20 mouse cellular contexts compared by ENCODE assay signal in genomic region chr2:92871093-92871686, GRCm38 (mm10). TPM values are rescaled to one million over a fixed set of nuclear protein-coding genes. Genes with fewer than 3 reads are reported as not detected.
DNase-seq lines count a peak whose midpoint lies in the region; ATAC-seq and TF ChIP-seq lines count a peak whose summit lies in the region.
"Had no signal": no experiment of that assay in that cellular context is flagged by ENCODE, and none has a peak within 500 bp of the region (broad histone marks: within the 10 kb centered on the region; RNA-seq: fewer than 3 reads in every experiment).

No protein-coding gene starts in this region.

- H3K4me2 ChIP-seq in embryonic facial prominence, embryonic 14.5 days (ENCODE audit: low read depth, low read length) = no peak overlapping the region
- no peak overlapping the region for H3K4me2 ChIP-seq in kidney, postnatal 0 days (ENCODE audit: low read length)
- H3K4me2 ChIP-seq in neural tube, embryonic 15.5 days = no peak overlapping the region
- H3K4me2 ChIP-seq in lung, postnatal 0 days (replicated peaks; ENCODE audit: low read depth, low read length) = no peak overlapping the region
- no peak overlapping the region for H3K4me2 ChIP-seq in kidney, embryonic 16.5 days (replicated peaks; ENCODE audit: low read depth, low read length)
- H3K4me2 ChIP-seq: embryonic facial prominence, embryonic 12.5 days; heart, embryonic 13.5 days had no signal

- no peak for TF ChIP-seq EP300 in lung, postnatal 0 days (IDR thresholded peaks at IDR 0.05)

- no peak overlapping the region for H3K4me3 ChIP-seq in embryonic facial prominence, embryonic 14.5 days (ENCODE audit: low read depth, low read length)
- no peak overlapping the region for H3K4me3 ChIP-seq in embryonic facial prominence, embryonic 10.5 days
- no peak overlapping the region for H3K4me3 ChIP-seq in kidney, postnatal 0 days (replicated peaks; ENCODE audit: low read depth, low read length)
- no peak overlapping the region for H3K4me3 ChIP-seq in neural tube, embryonic 15.5 days (replicated peaks)
- no peak overlapping the region for H3K4me3 ChIP-seq in lung, postnatal 0 days (ENCODE audit: low read depth, low read length)
- H3K4me3 ChIP-seq in kidney, embryonic 16.5 days (ENCODE audit: low read length) = no peak overlapping the region
- H3K4me3 ChIP-seq: embryonic facial prominence, embryonic 12.5 days; heart, embryonic 13.5 days had no signal

- no peak overlapping the region for H3K27ac ChIP-seq in embryonic facial prominence, embryonic 14.5 days (replicated peaks; ENCODE audit: low read depth, low read length)
- H3K27ac ChIP-seq in embryonic facial prominence, embryonic 10.5 days (replicated peaks) = no peak overlapping the region
- no peak overlapping the region for H3K27ac ChIP-seq in kidney, postnatal 0 days
- H3K27ac ChIP-seq in neural tube, embryonic 15.5 days (replicated peaks) = peak overlapping the region; percentile 28; the same call in 1 of the 2 replicates
- no peak overlapping the region for H3K27ac ChIP-seq in lung, postnatal 0 days (ENCODE audit: low read length)
- no peak overlapping the region for H3K27ac ChIP-seq in kidney, embryonic 16.5 days (ENCODE audit: low read length)
- H3K27ac ChIP-seq: embryonic facial prominence, embryonic 12.5 days; heart, embryonic 13.5 days; macrophage had no signal

- H3K4me1 ChIP-seq in embryonic facial prominence, embryonic 14.5 days (ENCODE audit: control insufficient read depth, insufficient read depth, low read length) = peaks cover 4% of the 10 kb centered on the region; the same call in 1 of the 2 replicates
- peaks cover 22% of the 10 kb centered on the region for H3K4me1 ChIP-seq in embryonic facial prominence, embryonic 10.5 days
- no peaks in the 10 kb centered on the region for H3K4me1 ChIP-seq in kidney, postnatal 0 days (replicated peaks; ENCODE audit: insufficient read depth, low read length)
- peaks cover 13% of the 10 kb centered on the region; the same call in 1 of the 2 replicates for H3K4me1 ChIP-seq in neural tube, embryonic 15.5 days
- no peaks in the 10 kb centered on the region for H3K4me1 ChIP-seq in lung, postnatal 0 days (ENCODE audit: insufficient read depth, low read depth, low read length)
- peaks cover 6% of the 10 kb centered on the region; the same call in 1 of the 2 replicates for H3K4me1 ChIP-seq in kidney, embryonic 16.5 days (ENCODE audit: insufficient read depth, low read length)

- no peak overlapping the region for H3K9ac ChIP-seq in embryonic facial prominence, embryonic 14.5 days (ENCODE audit: low read depth, low read length)
- H3K9ac ChIP-seq in kidney, postnatal 0 days (ENCODE audit: low read depth, low read length) = no peak overlapping the region
- H3K9ac ChIP-seq in neural tube, embryonic 15.5 days (replicated peaks) = no peak overlapping the region
- H3K9ac ChIP-seq in lung, postnatal 0 days (replicated peaks; ENCODE audit: low read depth) = no peak overlapping the region
- no peak overlapping the region for H3K9ac ChIP-seq in kidney, embryonic 16.5 days (replicated peaks; ENCODE audit: low read length)
- H3K9ac ChIP-seq: embryonic facial prominence, embryonic 12.5 days; heart, embryonic 13.5 days had no signal

- DNase-seq in embryonic facial prominence, embryonic 14.5 days (ENCODE audit: low spot score) = no peak
- no peak for DNase-seq in embryonic facial prominence, embryonic 10.5 days (ENCODE audit: low spot score)
- DNase-seq in kidney, postnatal 0 days (ENCODE audit: low spot score) = peak; percentile 16
- no peak for DNase-seq in kidney, adult 8-10 months
- DNase-seq in mesoderm, embryonic 11.5 days (ENCODE audit: low read depth, low spot score) = peak; percentile 42
- no peak for DNase-seq in lung, postnatal 0 days (ENCODE audit: low spot score)
- DNase-seq: adrenal gland, adult 2 months; cerebellum, postnatal 14 days; heart, postnatal 4 days; kidney, postnatal 25 days; lung, adult 18-20 months; retina, postnatal 1 day; thymus, postnatal 36 days had no signal

- no peaks in the 10 kb centered on the region for H3K9me3 ChIP-seq in embryonic facial prominence, embryonic 14.5 days (ENCODE audit: control insufficient read depth, low read length)
- no peaks in the 10 kb centered on the region for H3K9me3 ChIP-seq in embryonic facial prominence, embryonic 10.5 days
- H3K9me3 ChIP-seq in kidney, postnatal 0 days (replicated peaks; ENCODE audit: low read length) = no peaks in the 10 kb centered on the region
- no peaks in the 10 kb centered on the region for H3K9me3 ChIP-seq in neural tube, embryonic 15.5 days (replicated peaks)
- H3K9me3 ChIP-seq in lung, postnatal 0 days (ENCODE audit: low read length) = no peaks in the 10 kb centered on the region
- H3K9me3 ChIP-seq in kidney, embryonic 16.5 days (ENCODE audit: low read length) = no peaks in the 10 kb centered on the region
- H3K9me3 ChIP-seq: embryonic facial prominence, embryonic 12.5 days; heart, embryonic 13.5 days had no signal

- 23% methylated on average over 7 of the region's 7 CpGs for WGBS in embryonic facial prominence, embryonic 14.5 days
- WGBS in embryonic facial prominence, embryonic 10.5 days = 41% methylated on average over 7 of the region's 7 CpGs
- 34% methylated on average over 7 of the region's 7 CpGs for WGBS in kidney, postnatal 0 days
- WGBS in neural tube, embryonic 15.5 days = 56% methylated on average over 7 of the region's 7 CpGs
- WGBS in lung, postnatal 0 days = 59% methylated on average over 7 of the region's 7 CpGs
- WGBS in kidney, embryonic 16.5 days = 23% methylated on average over 7 of the region's 7 CpGs

- ATAC-seq in embryonic facial prominence, embryonic 14.5 days (ENCODE audit: low read depth) = 0 out of 2 replicates have a peak, but pooled peaks have one; percentile 33
- no peak for ATAC-seq in kidney, postnatal 0 days (replicated peaks; ENCODE audit: low FRiP score, low read depth)
- ATAC-seq in neural tube, embryonic 15.5 days (ENCODE audit: low FRiP score) = no peak
- no peak for ATAC-seq in lung, postnatal 0 days
- ATAC-seq in kidney, embryonic 16.5 days (ENCODE audit: low FRiP score, low TSS enrichment) = no peak
- ATAC-seq: intestine, postnatal 0 days had no signal

- H3K36me3 ChIP-seq in embryonic facial prominence, embryonic 14.5 days (ENCODE audit: control insufficient read depth, insufficient read depth, low read length) = no peaks in the 10 kb centered on the region
- no peaks in the 10 kb centered on the region for H3K36me3 ChIP-seq in embryonic facial prominence, embryonic 10.5 days (replicated peaks)
- no peaks in the 10 kb centered on the region for H3K36me3 ChIP-seq in kidney, postnatal 0 days (ENCODE audit: insufficient read depth, low read length)
- H3K36me3 ChIP-seq in neural tube, embryonic 15.5 days = no peaks in the 10 kb centered on the region
- H3K36me3 ChIP-seq in lung, postnatal 0 days (ENCODE audit: insufficient read depth, low read length) = no peaks in the 10 kb centered on the region
- no peaks in the 10 kb centered on the region for H3K36me3 ChIP-seq in kidney, embryonic 16.5 days (ENCODE audit: insufficient read depth, low read length)
- H3K36me3 ChIP-seq: embryonic facial prominence, embryonic 12.5 days; heart, embryonic 13.5 days had no signal

- TF ChIP-seq CTCF in kidney, postnatal 0 days (IDR thresholded peaks at IDR 0.05; ENCODE audit: low read depth) = no peak
- no peak for TF ChIP-seq CTCF in lung, postnatal 0 days (IDR thresholded peaks at IDR 0.05)

- H3K27me3 ChIP-seq in embryonic facial prominence, embryonic 14.5 days (replicated peaks; ENCODE audit: control insufficient read depth, insufficient read depth, low read length) = no peaks in the 10 kb centered on the region
- no peaks in the 10 kb centered on the region for H3K27me3 ChIP-seq in embryonic facial prominence, embryonic 10.5 days (replicated peaks; ENCODE audit: low read depth, poor library complexity, severe bottlenecking)
- H3K27me3 ChIP-seq in kidney, postnatal 0 days (ENCODE audit: insufficient read depth, low read length) = no peaks in the 10 kb centered on the region
- H3K27me3 ChIP-seq in neural tube, embryonic 15.5 days (replicated peaks) = no peaks in the 10 kb centered on the region
- H3K27me3 ChIP-seq in lung, postnatal 0 days (replicated peaks; ENCODE audit: insufficient read depth, low read length) = no peaks in the 10 kb centered on the region
- H3K27me3 ChIP-seq in kidney, embryonic 16.5 days (ENCODE audit: insufficient read depth, low read length) = no peaks in the 10 kb centered on the region
- H3K27me3 ChIP-seq: embryonic facial prominence, embryonic 12.5 days; heart, embryonic 13.5 days had no signal

RNA-seq across cellular contexts. Expression of gene Syt13, which starts 43.7 kb away (rescaled TPM):
- 8.7 and 11.6 TPM in 2 replicates for polyA plus RNA-seq in embryonic facial prominence, embryonic 14.5 days (2014; fragmentation: Nextera tagmentation; extraction: Ambion mirVana)
- 9.7 and 10.2 TPM in 2 replicates for polyA plus RNA-seq in embryonic facial prominence, embryonic 10.5 days (2016; fragmentation: Nextera tagmentation; extraction: Ambion mirVana)
- 4.0 and 4.7 TPM in 2 replicates for polyA plus RNA-seq in kidney, postnatal 0 days (2015; fragmentation: Nextera tagmentation; extraction: Ambion mirVana)
- 43.6 and 46.0 TPM in 2 replicates for polyA plus RNA-seq in neural tube, embryonic 15.5 days (2015; fragmentation: Nextera tagmentation; extraction: Ambion mirVana)
- polyA plus RNA-seq in lung, postnatal 0 days (2015; fragmentation: Nextera tagmentation; extraction: Ambion mirVana) = 0.24 and 0.32 TPM in 2 replicates
- polyA plus RNA-seq in kidney, embryonic 16.5 days (2015; fragmentation: Nextera tagmentation; extraction: Ambion mirVana) = 5.7 and 6.0 TPM in 2 replicates
- polyA plus RNA-seq: liver, adult 2 months had no signal

Comparison
In these comparisons a context has a peak if more than half of its experiments do, and no peak if none do; other contexts are left out.
1. DNase-seq: peak in kidney, postnatal 0 days (single experiment) and mesoderm, embryonic 11.5 days (single experiment); none in embryonic facial prominence, embryonic 14.5 days (single experiment), embryonic facial prominence, embryonic 10.5 days (single experiment), kidney, adult 8-10 months (0 of 2) and lung, postnatal 0 days (single experiment).